Mouse (Mus musculus): ENCODE measurements around the gene Prkd1.

The Prkd1 gene

DNA sequence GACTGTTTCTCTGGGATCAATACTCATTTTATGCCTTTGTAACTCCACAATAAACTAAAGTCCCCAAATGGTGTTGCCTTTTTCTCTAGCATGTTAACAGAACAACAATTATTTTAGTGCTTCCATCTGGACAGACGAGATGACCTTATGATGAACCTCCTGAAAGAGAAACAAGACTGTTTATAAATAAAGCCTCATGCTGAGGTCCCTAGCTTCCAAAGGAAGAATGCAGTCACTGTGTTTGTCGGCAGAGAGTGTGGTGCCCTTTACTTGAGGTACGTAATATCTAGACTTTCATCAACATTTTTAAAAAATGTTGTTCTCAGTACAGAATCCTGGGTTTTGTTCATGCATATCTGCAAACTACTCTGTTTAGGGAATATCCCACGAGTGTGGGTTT is 90.7 kb downstream of the Prkd1 start:
- no peak for DNase-seq (ENCODE audit: low spot score)

DNA sequence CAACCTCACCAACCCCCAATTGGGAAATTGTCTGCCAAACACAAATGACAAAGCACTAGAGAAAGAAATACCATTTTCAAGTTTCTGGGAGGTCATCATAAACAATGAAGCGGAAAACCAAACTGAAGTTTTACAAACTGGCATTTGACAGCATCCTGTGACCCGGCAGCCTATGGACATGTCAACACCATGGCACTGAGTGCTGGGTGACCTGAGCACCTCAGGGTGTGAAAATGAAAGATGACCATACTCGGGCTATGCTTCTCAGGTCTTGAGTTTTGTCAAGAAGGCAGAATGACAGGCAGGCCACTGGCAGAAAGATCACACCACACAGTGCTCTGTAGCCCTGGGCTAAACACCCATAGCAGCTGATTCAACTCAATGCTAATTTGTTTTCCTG is 94.7 kb downstream of the Prkd1 start:
- DNase-seq (ENCODE audit: low spot score), result no peak

DNA sequence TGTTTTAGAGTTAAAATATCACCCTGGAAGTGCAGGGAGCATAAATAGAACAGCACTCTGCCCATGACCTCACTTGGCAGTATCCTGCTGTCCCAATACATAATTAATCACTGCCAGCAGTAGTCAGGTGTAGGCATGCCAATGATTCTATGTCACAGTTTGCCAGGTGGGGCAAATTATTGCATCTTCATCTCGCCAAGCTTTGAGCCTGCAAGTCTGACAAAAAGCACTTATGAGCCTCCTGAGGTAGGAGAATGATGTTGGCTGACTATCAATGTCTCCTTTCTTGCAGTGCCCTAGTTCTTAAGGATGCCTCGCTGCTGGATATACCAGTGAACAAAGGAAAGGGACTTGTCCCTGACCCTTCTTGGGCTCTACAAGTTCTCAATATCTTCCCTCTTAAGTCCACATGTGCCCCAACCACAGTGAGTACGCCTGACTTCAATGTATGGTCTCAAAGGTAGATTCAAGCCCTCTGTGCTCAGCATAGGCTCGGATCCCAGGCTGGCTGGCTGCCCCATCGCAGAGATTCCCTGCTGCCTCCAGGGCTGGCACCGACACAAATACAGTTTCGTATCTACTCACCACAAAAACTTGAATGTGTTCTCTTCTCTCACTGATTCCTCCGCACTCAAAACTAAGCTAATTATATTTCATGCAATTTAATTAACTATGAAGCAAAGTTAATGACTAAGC is 98.9 kb downstream of the Prkd1 start:
- no peak for DNase-seq (ENCODE audit: low spot score)

DNA sequence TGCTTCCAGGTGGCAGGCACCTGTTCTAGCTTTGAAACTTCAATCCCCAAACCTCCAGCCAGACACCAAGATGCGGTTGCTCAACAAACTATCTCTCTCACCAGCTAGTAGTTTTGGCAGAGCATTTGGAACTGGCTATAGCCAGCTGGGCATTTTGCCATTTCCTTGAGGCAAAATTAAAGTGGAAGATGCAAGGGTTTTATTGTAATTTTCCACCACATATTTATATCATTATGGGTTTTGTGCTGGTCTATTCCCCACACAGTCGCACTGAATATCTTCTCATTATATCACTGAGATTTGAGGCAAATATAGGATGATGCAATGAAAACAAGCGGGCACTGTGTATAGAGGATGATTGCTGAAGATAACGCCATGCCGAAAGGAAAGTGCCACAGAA is 102.5 kb downstream of the Prkd1 start:
- no peak for DNase-seq (ENCODE audit: low spot score)

DNA sequence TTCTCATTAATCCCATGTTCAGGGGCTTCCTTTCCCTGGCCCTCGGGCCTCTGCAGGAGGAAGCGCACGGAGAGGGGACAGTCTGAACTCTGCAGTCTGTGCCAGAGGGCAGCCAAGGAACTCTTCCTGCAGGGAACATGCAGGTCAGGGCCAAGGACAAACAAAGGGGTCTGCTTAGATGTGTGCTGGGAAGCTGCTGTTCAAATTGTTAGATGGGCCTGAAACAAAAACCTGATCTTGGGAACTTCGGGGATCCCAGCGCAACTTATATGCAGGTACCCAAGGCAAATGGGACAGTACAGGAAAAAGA is 103.3 kb downstream of the Prkd1 start:
- DNase-seq (ENCODE audit: low spot score), result peak; percentile 60

DNA sequence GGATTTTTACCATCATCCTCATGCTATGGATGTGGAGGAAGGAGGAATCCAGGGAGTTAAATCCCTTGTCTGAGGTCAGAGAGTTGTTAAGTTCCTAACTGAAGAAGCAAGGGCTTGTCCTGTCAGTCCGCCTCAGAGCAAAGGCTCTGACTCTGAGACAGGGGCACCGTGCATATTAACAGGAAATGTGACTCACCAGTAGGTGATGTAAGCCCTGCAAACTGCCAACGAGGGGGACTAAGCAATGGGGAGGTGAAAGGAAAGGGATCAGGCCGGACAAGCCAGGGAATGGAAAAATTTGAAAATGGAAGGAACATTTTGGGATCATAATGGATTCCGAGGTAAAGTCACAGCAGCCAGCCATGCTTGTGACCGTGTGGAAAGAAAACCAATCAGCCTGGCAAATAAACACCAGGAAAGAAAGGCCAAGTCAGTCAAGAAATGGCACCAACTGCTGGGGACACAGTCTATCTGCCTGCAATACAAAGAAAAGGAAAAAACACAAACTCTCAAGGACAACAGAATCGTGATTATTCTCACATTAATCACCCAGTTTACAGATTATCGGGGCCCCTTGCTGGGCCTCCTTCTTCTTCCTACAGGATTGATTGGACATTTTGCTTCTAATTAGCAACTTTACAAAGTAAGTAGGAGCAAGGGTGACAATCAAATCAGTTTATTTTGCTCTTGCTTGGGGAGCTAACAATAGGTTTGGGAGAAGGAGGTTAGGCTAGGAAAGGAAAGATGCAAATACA is 103.9 kb downstream of the Prkd1 start:
- no peak for DNase-seq (ENCODE audit: low spot score)

DNA sequence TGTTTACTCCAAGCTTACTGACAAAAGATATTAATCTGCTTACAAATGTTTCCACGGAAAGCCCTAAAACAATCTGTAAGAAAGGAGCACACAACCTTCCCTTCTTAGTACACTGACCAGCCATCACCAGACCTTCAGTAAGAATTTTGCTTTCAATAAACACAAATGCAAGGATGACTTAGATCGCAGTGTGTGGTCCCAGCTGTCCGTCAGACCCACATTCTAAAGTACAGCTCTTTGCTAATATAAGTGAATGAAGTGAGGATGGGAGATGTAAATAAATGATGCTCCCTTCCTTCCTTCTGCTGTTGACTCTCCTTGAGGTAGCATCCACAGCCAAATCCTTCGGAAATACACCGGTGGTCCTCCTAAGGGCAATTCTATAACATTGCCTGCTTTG is 108.1 kb downstream of the Prkd1 start:
- no peak for DNase-seq (ENCODE audit: low spot score)

DNA sequence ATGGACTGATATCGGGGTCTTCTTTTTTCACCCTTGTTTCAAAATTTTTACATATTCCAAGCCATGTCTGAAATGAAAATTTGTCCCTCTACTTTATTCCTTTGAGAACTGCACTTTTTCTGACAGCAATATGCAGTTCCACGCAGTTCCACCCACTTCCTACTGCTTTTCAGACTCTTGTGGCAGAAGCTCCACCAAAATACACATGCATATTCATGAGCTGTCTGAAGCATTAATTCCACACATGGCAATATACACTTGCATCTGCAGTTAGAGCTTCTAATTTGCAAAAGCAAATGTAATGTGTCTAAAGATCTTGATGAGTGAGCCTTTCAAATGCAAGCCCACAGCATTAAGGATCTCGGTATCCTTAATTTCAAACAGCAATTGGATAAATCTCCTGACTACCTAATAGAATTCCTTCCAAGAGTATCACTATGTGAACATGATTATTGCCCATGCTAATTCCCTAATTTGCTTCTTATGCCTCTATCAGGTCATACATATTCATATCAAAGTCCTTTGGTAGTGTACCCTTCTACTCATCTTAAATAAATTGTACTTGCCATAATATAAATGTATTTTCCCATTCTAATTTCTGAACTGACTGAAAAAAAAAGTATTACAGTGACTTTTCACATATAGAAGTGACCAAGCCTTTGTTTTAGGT is 110.5 kb downstream of the Prkd1 start:
- no peak for DNase-seq (ENCODE audit: low spot score)

DNA sequence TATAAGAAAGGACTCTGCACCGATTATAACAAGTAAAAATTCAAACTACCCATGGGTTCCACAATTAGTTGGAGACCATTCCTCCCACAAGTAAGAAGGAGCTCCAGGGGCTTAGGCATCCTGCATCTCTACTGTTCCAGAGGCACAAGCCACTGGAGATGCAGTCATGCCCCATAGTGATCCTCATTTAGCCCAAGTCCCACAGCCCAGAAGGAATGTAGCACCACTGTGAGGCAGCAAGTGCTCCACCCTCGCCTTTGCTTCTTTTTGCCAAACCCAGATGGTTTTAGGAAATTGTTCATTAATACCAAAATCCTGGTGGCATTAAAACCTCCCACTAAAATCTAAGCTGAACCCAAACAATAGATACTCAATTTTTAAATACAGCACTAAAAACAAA is 111.1 kb downstream of the Prkd1 start:
- no peak for DNase-seq (ENCODE audit: low spot score)

DNA sequence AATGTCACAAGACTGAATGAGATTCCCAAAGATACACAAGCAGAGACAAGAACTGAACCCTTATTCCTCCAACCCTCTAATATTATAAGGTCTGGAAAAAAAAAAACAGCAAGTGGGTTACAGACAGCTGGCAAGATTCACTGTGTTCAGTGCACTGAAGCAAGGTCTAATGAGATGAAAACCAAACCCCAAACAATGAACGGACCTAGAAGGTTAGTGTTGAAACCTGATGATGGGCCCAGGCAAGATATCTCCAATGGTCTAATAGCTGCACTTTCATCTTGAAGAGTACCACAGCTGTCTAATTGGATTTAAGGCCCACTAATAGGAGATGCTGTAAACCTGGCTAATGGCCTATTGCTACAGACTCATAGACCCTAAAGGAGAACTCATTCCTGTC is 111.9 kb downstream of the Prkd1 start:
- no peak for DNase-seq (ENCODE audit: low spot score)

DNA sequence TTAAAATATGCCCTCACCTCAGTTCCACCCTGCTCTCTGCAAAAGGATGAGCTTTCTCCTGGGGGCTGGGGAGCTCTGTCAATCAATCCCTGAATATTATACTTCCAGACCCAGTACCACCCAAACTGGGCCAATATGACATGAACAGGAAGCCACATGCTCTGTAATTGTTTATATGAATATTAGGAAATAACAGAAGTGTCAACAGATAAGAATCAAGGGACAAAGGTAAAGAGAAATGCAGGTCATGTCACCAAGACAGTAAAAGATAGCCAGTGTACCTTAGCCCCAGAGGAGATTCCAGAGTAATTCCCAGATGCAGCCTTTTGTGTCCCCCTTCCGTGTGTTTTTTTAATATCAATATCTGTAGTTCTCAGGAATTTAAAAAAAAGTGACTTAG is 120.3 kb downstream of the Prkd1 start:
- DNase-seq (ENCODE audit: low spot score), result no peak

DNA sequence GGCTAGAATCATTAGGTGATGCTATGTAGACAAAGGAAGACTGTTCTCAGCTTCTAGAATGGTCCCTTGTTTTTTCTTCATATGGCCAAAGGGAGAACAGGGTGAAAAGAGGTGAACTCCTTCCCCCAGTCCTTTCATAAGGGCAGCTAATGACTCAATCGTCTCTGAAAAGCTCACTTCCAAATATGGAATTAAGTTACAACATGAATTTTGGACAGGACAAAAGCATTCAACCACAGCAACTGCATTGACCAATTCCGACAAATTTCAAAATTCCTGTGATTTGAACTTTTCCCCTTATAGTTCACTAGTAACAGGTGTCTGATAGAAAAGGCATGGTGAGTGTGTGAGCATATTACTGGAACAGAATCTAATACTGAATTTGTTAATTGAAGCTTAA is 124.8 kb downstream of the Prkd1 start:
- DNase-seq (ENCODE audit: low spot score), result no peak

DNA sequence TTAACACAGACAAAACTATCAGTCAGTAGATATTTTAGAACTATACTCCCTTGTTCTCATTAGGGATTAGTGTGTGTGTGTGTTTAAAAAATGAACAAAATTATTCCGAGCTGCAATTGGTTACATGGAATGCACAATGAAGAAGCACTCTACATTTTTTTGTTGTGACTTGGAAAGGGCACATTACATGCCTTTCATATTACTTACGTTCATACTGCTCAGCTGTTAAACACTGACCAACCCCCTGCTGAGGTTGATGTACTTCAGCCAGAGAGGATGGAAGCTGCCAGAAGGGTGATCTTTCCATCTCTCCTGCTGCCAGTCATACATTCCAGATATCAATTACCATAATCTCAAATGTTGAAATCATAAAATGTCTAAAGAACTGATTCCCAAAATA is 134.4 kb downstream of the Prkd1 start:
- no peak for DNase-seq (ENCODE audit: low spot score)

DNA sequence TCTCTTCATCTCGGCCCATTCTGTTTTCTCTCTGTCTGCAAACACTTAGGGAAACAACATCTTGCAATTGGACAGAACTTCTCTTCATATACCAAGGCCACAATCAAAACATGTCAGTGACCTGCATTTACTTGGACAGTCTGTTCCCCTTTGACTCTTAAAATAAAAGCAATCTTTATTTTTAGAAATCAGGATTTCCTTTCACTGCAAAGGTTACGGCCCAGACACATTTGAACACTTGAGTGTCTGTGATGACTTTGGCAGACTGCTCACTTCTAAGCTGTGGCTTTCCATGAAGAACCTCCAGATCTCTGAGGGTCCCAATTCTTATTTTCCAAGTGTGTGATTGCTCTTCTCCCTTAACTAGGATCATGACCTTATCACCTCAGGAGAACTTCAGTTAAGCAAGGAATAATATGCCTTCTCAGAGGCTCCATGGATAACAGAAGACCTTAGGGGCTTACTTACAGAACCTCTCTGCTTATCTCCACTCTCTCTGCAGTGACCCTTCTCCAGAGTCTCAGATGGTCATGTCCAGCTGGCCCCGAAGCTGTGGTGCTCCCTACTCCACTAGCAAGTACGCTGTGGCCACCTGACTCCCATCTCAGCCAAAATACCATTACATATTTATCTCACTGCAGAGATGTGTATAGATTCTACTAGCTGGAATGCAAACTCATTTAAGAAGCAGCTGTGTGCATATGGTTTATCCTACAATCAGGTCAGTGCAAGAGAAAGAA is 137.2 kb downstream of the Prkd1 start:
- DNase-seq (ENCODE audit: low spot score), result no peak

DNA sequence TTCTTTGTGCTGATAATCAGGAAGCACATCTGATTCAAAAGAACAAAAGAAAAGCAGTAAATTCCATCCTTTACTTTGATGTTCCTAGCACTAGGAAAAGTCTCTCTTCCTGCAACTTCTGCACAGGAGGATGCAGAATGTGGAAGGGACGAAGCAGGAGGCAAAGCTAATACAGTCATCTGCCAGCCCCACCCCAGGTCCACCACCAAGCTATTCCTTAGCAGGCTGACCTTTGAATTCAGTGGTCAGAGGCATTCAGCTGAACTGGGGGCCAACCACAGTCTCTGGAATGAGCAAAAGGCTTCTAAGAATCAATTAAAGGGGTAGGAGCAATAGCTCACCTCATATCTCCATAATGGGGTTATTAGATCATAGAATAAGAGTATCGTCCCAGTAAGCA is 140.1 kb downstream of the Prkd1 start:
- no peak for DNase-seq (ENCODE audit: low spot score)

DNA sequence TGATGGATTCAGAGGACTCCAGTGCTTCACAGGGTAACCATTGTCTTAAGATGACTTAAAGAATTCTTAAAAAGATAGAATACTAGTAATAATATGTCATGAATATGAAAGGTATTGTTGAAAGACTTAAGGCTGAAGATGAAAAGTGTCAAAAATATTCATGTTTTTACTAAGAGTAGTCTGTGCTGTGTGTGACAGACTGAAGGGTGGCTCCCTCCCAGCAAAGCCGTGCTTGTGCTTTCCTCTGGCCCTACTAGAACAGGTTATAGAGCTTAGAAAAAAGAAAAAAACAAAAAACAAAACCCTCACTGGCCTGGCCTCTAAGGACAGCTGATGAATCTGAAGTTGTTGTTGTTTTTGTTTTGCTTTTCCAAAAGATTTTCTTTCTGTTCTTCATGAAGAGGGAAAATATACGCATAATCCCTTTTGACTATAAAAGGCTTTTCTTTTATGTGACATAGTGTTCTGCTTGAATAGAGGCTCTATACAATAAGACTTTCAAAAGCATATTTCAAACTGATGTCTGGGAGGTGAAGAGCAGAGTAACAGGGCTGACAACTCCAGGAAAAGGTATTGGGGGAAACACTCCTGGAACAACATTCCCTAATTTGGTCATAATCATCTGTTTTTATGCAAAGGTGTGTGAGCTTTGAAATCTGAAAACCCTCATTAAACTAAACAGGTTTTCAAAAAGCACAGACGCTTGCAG is 148.9 kb downstream of the Prkd1 start:
- DNase-seq (ENCODE audit: low spot score), result no peak

DNA sequence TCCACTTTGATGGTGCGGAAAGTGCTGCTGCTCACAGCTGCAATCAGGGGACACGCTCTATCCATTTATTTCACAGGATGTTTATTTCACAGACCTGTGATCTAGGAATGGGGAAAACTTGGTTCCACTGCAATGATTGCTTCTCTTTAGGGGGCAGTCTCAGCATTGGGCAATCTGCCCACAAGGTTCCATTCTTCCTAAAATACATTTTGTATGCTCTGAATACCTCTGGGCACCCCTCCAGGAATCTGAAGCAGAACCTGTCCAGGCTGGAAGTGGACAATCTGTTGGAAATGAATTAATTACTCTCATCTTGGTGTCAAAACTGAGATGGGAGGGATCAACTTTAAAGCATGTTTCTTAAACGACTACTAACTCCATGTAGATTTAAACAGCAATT is 152.9 kb downstream of the Prkd1 start:
- no peak for DNase-seq (ENCODE audit: low spot score)

DNA sequence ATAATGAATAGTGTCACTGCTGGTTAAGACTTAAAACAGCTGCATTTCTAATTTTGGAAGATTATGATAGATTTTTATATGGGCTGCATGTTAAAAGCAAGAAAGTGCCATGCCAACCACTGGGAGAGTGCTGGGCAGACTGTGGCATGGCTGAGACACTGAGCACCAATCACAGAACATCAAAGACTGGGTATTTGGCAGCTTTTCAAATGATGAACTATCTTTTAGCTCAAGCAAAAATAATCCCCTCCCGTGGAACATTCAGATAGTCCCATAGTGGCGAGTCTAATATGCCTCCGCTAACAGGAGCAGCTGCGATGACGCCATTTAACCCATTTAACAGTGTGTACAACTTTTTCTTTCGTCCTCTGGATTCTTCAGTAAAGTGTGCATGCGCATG is 169.1 kb downstream of the Prkd1 start:
- DNase-seq (ENCODE audit: low spot score), result no peak

DNA sequence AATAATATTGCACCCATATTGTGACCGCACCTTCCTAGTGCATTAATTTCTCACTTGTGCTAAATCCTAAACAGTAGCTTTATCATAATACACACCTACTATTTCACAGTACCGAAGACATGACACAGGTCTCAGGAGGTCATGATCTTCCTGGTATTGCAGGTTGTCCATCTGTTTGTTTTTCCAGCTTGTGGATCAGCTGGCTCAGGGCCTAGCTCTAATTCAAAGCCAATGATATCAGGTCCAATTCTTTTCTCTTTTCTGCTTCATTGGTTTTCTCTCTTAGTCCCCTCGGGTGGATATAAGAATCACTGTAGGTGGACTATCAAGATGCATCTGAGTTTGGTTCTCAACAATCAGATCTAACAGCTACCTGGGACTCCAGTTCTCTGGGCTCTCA is 191.7 kb downstream of the Prkd1 start:
- no peak for DNase-seq (ENCODE audit: low spot score)

DNA sequence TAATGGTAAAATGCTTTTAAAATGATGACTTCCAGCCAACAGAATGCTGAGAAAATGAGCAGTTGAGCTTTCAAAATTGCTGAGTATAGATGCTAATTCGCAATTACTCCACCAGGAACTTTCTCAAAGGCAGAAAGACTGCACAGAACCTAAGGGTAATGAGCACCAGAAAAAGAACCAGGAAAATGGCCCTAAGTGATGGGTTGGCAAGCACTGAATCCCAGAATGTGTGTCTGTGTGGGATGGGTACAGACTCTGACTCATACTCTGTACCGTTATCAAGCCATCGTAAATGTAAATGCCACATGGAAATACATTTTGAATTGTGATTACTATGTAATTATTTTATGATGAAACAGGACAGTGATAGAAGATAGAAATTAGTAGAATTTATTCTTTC is 197.1 kb downstream of the Prkd1 start:
- no peak for DNase-seq (ENCODE audit: low spot score)

DNA sequence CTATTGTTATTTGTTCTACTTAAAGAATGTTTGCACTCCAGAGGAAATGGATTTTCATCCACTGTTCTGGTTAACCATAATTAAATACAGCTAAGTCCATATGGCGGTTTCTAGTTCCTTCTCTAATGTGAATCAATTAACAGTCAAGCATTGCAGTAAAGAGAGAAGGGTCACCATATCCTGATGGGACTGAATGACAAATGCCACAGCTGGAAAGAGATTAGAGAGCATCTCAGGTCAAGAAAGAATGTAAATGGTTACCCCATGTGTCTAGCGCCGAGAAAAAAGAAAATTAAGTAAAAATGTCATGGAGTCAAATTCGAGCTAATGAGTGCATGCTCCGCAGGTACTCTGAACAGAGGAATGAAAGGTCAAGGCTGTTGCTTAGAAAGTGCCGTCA is 212.2 kb downstream of the Prkd1 start:
- DNase-seq (ENCODE audit: low spot score), result no peak

DNA sequence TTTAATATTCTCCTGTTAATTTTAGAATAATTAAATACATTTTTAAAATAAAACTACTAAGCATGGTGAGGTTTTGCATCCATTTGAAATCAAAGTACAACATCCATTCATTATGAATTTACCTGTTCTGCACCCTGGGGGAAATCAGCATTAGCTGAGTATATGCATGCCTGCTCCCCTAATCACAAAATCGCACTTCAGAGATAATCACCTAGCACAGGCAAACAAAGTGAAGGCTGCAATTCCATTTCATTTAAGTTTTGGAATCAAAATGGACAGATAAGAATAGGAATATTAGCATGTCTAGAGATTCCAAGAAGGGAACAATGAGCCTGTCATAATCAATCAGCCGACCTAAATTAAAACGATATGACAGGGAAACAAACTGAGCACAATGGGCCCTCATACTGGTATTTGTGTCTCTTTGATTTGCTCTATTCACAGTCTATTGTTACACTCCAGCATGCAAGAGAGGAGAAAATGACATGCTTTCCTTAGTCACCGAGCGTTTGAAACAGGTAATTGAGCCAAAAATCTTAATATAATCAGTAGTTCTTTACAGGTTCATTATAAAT is 218.7 kb downstream of the Prkd1 start:
- no peak for DNase-seq (ENCODE audit: low spot score)

All from testis, postnatal 14 days (tissue).